Mouse (Mus musculus) G1E-ER4 (cell line): ENCODE results near the gene Lnpep. TPM values are rescaled to one million over a fixed set of nuclear protein-coding genes. Genes with fewer than 3 reads are reported as not detected.

Source experiments
- GATA1 ChIP-seq: IDR thresholded peaks from one replicate; pipeline ENCODE4 v1.8.0; 2012; ENCODE audit warnings: low read length, inconsistent platforms
- polyA plus RNA-seq: library from polyadenylated mRNA; stranded (reverse); fragments of >175 nt; gene quantifications from 2 replicates; pipeline ENCODE4 v1.2.3, GENCODE M21; 2012

Lnpep gene
- polyA plus RNA-seq, 1 experiment: 9.1 TPM

DNA sequence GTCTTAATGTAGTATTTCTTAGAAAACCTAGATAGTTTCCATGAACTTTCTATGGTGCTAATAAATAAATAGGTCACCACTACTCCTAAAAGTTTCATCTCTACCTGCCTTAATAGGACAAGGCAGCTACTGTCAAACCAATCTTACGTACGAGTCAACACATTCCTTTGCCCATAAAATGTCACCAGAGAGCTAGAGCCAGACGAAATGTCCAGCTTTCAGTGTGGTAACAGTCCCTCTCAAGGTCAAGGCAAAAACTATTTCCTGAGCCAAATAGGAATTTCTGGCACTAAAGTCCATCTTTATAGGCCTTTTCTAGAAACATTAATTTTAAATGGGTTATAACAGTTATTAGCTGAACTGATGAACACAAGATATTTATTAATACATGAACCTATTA lies 3.3 kb downstream of the Lnpep start:
- TF ChIP-seq GATA1: no peak

DNA sequence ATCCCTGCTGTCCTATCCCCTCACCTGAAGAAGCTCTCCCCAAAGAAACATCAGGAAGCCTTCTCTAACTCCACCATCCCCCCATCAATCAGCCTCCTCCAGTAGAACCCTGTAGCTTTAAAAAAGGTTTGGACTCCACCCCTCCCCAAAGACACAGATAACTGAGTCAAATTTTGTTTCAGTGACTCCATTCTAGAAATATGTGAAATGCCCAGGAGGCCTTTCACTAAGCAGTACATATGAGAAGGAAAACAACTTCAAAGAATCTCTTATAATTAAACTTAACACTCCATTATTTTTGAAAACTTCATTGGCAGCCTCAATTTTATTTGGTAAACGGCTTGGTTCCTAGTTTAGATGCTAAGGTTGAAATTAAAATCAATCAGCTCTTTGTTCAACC lies 6.4 kb downstream of the Lnpep start:
- no peak for TF ChIP-seq GATA1

GRCm38 (mm10) chr17:17617440-17618204 lies 7.2 kb downstream of the Lnpep start:
- no peak for TF ChIP-seq GATA1

DNA sequence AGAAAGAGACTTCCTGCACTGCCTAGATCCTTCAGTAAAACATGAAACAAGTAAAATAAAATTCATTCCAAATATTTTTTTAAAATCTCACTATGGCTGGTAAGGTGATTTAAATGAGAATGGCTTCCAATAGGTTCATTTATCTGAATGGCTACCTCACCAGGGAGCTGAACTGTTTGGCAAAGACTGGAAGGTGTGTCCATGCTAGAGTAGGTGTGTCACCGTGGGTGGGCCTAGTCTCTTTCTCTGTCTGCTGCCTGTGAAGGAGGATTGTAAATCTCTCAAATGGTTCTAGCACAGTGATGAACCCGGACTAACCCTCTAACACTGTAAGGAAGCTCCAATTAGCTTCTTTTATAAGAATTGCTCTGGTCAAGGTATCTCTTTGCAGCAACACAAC lies 12.5 kb downstream of the Lnpep start:
- TF ChIP-seq GATA1: no peak

DNA sequence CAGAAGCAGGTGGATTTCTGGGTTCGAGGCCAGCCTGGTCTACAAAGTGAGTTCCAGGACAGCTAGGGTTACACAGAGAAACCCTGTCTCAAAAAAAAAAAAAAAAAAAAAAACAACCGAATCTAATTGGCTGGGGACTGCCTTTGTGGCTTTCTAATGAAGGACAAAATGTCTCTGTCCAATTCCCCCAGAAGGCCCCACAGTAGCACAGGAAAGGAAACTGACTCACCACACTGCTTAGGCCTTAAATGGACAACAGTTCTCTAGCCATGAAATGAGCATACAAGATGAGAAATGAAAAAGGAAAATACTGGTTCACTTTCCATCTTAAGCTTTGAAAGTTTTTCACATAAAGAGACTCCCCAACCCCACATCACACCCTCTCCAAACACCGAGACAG lies 15.3 kb downstream of the Lnpep start:
- TF ChIP-seq GATA1: no peak

DNA sequence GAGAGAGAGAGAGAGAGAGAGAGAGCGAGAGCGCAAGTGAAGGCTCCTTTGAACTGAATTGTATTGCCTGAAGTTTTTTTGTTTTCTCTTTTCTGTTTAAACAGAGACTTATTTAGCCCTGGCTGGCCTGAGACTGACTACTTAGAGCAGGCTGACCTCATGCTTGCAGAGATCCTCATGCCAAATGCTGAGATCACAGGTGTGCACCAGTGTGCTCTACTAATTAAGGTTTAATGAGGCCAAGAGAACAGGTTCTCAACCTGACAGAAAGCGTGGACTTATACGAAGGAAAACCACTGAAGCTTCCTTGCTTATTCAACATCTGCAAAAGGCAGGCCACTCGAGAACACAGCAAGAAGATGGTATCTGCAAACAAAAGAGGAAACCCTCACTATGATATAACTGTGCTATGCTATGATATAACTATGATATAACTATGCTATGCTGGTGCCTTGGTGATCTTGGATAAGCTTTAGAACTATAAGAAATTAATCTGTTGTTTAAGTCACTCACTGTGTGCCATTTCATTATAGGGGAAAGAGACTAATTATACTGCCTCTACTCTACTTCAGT lies 16.3 kb downstream of the Lnpep start:
- TF ChIP-seq GATA1: no peak

GRCm38 (mm10) chr17:17604554-17604953 lies 20.3 kb downstream of the Lnpep start:
- TF ChIP-seq GATA1: no peak

- no peak for TF ChIP-seq GATA1
Observed at GRCm38 (mm10) chr17:17603609-17604008, 21.2 kb downstream of the Lnpep start.

DNA sequence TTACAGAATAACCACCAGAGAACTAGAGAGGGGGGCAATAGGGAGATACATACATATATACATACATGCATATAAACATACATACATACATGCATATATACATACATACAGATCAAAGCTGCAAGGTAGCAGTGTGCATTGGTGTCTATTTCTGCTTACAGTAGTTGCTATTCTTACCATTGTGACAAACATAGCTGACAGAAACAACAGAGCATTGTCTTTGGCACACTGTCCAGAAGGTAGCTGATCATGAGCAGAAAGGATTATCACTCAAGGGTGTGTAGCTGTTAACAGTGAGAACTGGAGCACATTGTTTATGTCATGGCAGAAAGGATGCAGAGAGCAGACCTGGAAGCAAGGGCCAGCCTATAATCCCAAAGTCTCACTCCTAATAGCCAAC lies 22.1 kb downstream of the Lnpep start:
- TF ChIP-seq GATA1: no peak

DNA sequence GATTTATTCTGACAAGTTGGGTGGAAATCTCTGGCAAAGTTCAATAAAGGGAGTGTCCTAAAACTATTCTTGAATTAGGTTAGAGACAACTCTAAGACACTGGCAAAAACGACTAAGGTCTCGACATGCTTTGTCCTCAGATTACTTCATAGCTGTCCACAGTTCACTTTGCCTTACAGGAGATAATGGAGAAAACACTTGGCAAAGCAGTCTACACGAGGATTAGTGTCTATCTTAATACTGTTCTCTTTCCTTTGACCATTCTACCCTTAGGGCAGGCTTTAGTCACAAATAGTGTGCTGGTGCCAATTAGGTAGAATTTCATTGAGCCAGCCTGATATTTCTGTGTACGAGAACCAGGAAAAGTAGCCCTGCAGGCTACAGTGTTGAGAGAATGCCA lies 22.5 kb downstream of the Lnpep start:
- no peak for TF ChIP-seq GATA1

DNA sequence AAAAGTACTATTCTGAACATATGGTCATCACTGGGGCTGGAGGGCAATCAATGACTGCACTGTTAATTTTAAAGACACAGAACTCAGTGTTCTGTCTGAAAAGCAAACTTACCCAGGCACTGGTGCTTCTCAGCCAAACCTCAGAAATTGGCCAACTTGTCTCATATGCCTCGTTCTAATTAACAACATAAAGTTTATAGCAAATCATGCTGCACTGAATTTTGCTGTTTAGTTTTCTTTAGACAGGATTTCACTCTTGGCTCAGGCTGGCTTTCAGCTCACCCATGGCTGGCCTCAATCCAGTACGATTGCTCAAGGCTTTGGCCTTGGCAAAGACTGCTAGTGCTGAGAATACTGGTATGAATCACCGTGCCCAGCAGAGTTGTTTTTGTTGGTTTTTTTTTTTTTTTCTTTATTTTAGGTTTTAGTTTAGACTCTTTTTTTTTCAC lies 24.0 kb downstream of the Lnpep start:
- no peak for TF ChIP-seq GATA1

DNA sequence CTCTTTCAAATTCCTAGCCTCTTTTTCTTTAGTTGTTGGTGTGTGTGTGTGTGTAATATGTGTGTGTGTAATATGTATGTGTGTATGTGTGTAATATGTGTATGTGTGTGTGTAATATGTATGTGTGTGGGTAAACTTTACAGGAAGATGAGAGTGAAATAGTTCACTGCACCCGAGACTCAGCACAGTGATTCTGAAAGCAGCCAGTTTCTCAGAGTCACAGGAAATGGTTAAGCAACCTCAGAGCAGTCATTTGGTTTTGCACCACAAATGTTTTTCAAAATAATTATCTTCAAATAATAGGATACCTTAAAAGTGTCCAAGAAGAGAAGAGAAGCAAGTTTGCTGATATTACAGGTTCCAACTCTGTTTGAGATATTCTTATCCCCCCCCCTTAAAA lies 24.8 kb downstream of the Lnpep start:
- TF ChIP-seq GATA1: no peak

DNA sequence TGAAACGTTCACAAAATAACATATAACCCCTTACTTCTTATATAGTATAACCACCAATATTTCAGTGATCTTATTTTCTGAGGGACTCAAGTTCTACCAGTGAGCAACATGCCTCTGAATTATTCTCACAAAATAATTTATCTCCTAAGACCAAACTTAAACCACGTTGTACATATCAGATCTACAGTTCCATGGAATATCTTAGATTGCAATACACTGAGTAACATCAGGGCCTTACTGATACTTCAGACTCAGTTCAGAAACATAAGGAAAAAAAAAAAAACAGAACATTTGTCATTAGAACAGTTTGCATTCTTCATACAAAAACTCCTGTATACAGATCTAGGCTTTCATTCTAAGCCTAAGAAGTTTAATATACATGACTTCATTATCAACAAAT lies 26.5 kb downstream of the Lnpep start:
- TF ChIP-seq GATA1: peak; percentile 49

- TF ChIP-seq GATA1: no peak
Observed at GRCm38 (mm10) chr17:17592926-17593325, 31.9 kb downstream of the Lnpep start.

- no peak for TF ChIP-seq GATA1
Observed at GRCm38 (mm10) chr17:17587333-17588047, 37.4 kb downstream of the Lnpep start.

DNA sequence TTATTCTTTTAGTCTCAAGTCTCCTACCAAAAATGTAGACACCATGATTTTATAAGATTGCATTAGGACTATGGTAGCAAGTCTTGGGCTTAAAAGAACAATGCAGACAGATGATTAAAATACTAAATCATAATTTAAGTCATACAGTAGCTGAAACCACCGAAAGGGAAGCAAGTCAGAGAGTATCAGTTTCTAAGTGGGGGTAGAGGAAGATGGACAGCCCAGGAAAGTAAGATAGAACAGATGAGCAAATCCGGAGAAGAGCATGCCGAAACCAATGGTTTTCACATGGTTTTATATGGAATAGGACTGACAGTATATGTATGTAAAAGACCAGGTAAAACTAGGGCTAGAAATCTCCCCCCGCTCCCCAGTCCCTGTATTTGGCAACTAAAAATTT lies 39.7 kb downstream of the Lnpep start:
- TF ChIP-seq GATA1: no peak

- no peak for TF ChIP-seq GATA1
Observed at GRCm38 (mm10) chr17:17583896-17584295, 41.0 kb downstream of the Lnpep start.
